Mouse (Mus musculus) frontal cortex, adult (tissue): Measurements from ENCODE around the gene Tinag.
"Not testable (repeated sequence)": the region's sequence is repeated elsewhere in the genome, so short reads cannot be mapped to it uniquely, and the experiment has no call there.

Source experiments
- ATAC-seq: cut with Nextera tagmentation; 2 replicates; pipeline ENCODE4 v1.9.2; 2017; ENCODE audit warnings: mild to moderate bottlenecking, moderate library complexity, mixed read lengths; ENCODE audit not compliant: low TSS enrichment

The Tinag gene

GRCm38 (mm10) chr9:77045585-77045984 is at the start of gene Tinag:
Gene Tinag (minus strand): TSS chr9:77045794.
- no peak for ATAC-seq

DNA sequence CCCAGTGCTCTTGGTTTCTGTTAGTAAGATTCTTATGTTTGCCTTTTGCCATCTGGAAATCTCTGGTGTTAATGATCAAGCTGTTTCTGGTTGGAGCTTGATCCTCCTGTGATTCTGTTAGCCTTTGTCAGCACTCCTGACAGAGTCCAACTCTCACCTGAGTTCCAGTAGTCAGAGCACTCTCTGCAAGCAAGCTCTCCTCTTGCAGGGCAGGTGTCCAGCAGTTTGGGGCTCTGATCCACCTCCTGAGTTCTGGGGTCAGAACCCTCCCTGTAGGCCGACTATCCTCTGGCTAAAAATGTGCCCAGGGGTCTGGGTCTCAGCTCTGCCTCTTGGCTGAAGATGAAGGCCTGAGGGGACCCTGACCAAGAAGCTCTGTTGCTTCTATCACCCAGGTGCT is 37.6 kb upstream of the Tinag start:
- not testable (repeated sequence) for ATAC-seq

GRCm38 (mm10) chr9:77071676-77072075 is 26.1 kb upstream of the Tinag start:
- ATAC-seq, result no peak

DNA sequence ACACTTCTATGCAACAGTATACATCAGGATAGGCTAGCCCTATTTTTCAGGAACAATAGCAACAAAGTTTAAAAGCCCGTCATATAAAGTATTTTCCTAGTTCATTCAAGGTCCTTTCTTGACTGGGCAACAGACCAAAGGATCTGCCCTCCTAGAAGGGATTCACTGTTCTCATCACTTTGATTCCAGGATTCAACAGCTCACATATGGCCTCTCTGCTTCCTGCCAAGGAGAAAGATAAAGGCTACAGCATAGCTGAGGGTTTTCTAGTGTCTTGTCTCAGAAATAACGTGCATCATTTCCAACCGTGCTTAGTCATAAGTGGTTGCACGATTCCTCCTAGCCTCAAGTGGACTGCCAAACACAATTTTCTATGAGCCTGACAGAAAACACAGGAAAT is 11.0 kb upstream of the Tinag start:
- ATAC-seq, result no peak

DNA sequence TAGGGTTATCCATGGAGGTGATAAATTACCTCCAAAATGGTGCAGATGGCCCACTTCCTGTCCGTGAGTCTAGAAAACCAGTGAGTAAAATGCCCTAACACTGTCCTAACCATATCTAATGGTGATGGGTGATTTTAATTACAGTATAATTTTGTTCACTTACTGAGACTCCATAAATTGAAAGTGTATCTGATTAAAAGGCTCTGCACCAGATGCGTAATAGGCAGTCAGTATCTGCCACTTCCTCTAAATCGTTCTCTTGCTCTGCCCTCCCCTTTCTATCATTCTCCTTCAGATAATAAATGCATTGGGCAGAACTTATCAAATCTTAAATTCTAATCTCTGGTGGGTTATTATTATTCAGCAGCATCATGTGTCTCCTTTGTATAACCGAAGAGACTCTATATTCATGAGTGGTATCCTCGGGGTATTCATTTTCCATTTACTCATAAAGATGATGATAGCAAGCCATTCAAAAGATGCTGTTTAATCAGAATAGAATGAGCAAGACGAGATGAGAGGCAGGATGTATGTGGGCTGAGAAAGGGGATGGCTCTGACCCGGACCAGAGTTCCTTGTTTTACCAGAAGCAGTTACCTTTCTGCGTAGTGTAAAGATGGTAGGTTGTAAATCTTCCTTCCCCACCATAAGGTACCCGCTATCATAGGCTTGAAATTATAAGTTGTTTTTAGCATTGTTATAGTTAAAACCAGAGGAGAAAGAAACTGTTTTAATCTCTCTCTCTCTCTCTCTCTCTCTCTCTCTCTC is 9.0 kb upstream of the Tinag start:
- no peak for ATAC-seq

DNA sequence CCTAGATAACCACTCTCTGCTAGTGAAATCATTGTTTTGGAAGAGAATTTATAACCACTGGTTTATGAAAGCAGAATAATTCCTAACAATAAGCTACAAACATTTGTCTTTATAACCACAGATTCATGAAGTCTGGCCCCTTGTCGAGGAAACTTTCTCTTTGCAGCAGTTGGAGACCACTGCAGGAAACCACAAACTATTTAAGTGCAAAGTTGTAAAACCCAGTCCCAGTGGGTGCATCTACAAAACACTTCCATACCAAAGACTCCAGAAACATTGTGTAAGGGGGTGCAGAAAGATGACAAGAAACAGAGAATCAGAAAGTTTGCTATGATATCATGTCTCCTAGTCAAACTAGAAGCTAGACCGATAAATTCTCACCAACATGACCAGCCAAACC is 5.8 kb upstream of the Tinag start:
- no peak for ATAC-seq

- no peak for ATAC-seq
Measured at GRCm38 (mm10) chr9:77049669-77050068, 4.1 kb upstream of the Tinag start.

- ATAC-seq, result no peak
Measured at GRCm38 (mm10) chr9:77046067-77046715, 597 bp upstream of the Tinag start.

GRCm38 (mm10) chr9:77035361-77035760 is 10.2 kb downstream of the Tinag start:
- no peak for ATAC-seq

DNA sequence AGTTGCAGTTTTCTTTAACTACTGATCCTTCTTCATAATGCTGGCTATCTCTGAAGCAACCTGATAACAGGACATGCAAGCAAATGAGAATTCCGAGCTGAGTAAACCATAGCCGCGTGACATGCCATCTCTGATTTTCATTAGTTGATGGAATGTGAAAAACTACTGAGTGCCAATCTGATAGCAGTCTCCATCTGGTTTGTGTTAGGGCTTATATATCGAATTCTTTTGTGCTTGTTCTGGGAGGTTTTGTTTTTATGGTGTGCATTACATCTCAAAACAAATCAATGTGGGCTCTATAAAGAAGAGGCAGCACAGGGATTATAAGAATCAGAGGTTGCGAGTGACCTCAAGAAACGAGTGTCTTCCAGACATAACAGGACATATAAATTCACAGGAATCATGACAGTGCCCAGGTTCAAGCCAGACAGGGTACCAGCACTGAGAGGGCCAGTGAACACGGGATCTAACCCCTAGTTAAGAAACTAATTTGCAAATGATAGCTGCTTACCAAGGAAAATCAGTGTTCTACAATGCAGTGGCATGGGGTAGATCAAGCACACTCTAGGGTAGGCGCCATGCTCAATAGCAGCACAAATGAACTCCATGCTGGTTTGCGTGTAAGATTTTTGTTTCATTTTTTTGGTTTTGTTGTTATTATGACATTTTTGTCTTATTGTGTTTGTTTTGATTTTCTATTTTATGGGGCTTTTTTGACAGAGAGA is 13.0 kb downstream of the Tinag start:
- no peak for ATAC-seq

DNA sequence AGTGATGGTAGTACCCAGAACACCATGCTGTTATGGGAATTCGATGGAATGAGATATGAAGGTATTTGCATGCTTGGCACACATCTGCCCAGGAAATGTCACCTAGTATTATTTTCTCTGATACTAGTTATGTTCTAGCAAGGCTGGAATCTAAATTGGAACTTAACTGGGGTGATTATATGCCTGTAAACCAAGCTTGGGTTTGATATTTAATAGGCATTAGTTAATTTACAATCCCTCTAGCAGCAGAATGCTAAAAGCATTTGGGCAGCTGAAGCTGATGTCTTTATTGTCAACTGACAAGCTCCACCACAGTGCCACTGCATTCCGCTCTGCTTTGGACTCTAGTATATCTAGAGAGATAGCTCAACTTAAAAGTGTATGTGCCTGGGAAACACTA is 20.3 kb downstream of the Tinag start:
- ATAC-seq, result no peak

GRCm38 (mm10) chr9:77018935-77019334 is 26.7 kb downstream of the Tinag start:
- ATAC-seq, result no peak

- no peak for ATAC-seq
Measured at GRCm38 (mm10) chr9:76996021-76996420, 49.6 kb downstream of the Tinag start.

- no peak for ATAC-seq
Measured at GRCm38 (mm10) chr9:76989946-76990345, 55.6 kb downstream of the Tinag start.

GRCm38 (mm10) chr9:76934813-76935212 is 110.8 kb downstream of the Tinag start:
- no peak for ATAC-seq

DNA sequence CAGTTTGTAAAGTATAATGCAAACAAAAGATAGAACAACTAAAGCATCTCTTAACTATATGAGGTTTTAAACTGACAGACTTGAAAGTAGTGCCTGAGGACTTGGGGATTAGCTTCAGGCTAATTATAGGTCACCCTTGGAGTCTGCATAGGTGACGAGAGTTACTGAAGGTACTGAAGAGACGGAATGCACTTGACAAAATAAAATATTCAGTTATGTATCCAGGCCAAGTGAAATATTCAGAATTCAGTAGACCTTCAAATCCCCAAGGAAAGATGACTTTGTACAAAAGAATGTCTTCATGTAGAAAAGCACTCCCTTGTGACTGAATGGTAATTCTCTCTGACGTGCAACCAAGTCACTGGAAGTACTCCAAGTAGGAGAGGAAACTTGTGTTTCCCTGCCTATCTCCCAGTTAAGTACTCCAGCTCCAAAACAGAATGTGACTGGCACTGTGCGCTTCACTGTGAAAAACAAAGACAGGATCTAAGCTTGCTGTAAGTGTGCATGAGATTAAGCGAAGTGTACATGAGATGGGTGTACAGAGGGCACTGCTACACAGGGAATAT is 130.4 kb downstream of the Tinag start:
- ATAC-seq, result no peak
